Mouse (Mus musculus): ENCODE measurements around the gene Narfl. TPM values are rescaled to one million over a fixed set of nuclear protein-coding genes. Genes with fewer than 3 reads are reported as not detected.

Gene Narfl
- polyA plus RNA-seq, 2 experiments = 10.2 to 12.9 TPM

- WGBS (ENCODE audit: insufficient replicate concordance) = 80% methylated on average over 14 of the region's 14 CpGs
- DNase-seq (ENCODE audit: low read depth in 3 of 3, low spot score in 3 of 3) (no peak), ATAC-seq (ENCODE audit: insufficient read depth) (no peak)
- Histone ChIP-seq H3K27me3 (ENCODE audit: control insufficient read depth, insufficient read depth, low read length) (no peaks in the 10 kb centered on the region), H3K9me3 (ENCODE audit: control insufficient read depth, low read length) (no peaks in the 10 kb centered on the region), H3K9ac (replicated peaks) (no peak overlapping the region), H3K36me3 (replicated peaks; ENCODE audit: control insufficient read depth, insufficient read depth, low read depth) (peaks cover 13% of the 10 kb centered on the region), H3K4me3 (ENCODE audit: insufficient read depth in 1 of 2, low read depth in 2 of 2, low read length in 2 of 2) (peak overlapping the region in 1 of 2 experiments; percentile 74; a peak in 1 of 4 replicates), H3K27ac (no peak overlapping the region), H3K4me2 (ENCODE audit: low read depth) (peak overlapping the region; percentile 83), H3K4me1 (replicated peaks; ENCODE audit: control insufficient read depth in 2 of 2, insufficient read depth in 2 of 2, low read length in 1 of 2) (peaks cover 8 to 16% of the 10 kb centered on the region in 2 experiments)
- TF ChIP-seq CTCF (IDR thresholded peaks at IDR 0.05; ENCODE audit: low read depth) (no peak), EP300 (IDR thresholded peaks at IDR 0.05; ENCODE audit: low read depth) (no peak)
Measured at GRCm38 (mm10) chr17:25830806-25831431, 57.3 kb downstream of the Narfl start.

- no peak for TF ChIP-seq CTCF (IDR thresholded peaks at IDR 0.05; ENCODE audit: low read depth)
- no peak for TF ChIP-seq EP300 (IDR thresholded peaks at IDR 0.05; ENCODE audit: low read depth)
- peaks cover 11% of the 10 kb centered on the region for H3K36me3 ChIP-seq (replicated peaks; ENCODE audit: control insufficient read depth, insufficient read depth, low read depth)
- H3K9me3 ChIP-seq (ENCODE audit: control insufficient read depth, low read length) = no peaks in the 10 kb centered on the region
- WGBS (ENCODE audit: insufficient replicate concordance) = 43% methylated on average over 21 of the region's 21 CpGs
- peak overlapping the region; percentile 38 for H3K27ac ChIP-seq
- peak overlapping the region; percentile 63 for H3K9ac ChIP-seq (replicated peaks)
- no peaks in the 10 kb centered on the region for H3K27me3 ChIP-seq (ENCODE audit: control insufficient read depth, insufficient read depth, low read length)
- H3K4me2 ChIP-seq (ENCODE audit: low read depth) = peak overlapping the region; percentile 83
- peak overlapping the region; percentile 70 to 74 for H3K4me3 ChIP-seq (ENCODE audit: insufficient read depth in 1 of 2, low read depth in 2 of 2, low read length in 2 of 2)
- ATAC-seq (ENCODE audit: insufficient read depth) (no peak), DNase-seq (ENCODE audit: low read depth in 3 of 3, low spot score in 3 of 3) (no peak)
- peaks cover 10 to 16% of the 10 kb centered on the region in 2 experiments for H3K4me1 ChIP-seq (replicated peaks; ENCODE audit: control insufficient read depth in 2 of 2, insufficient read depth in 2 of 2, low read length in 1 of 2)
Measured at GRCm38 (mm10) chr17:25831451-25832281, 58.1 kb downstream of the Narfl start.

GRCm38 (mm10) chr17:25832436-25833290 is 59.1 kb downstream of the Narfl start:
- Histone ChIP-seq H3K4me3 (ENCODE audit: insufficient read depth in 1 of 2, low read depth in 2 of 2, low read length in 2 of 2) (peak overlapping the region; percentile 70 to 74), H3K4me2 (ENCODE audit: low read depth) (peak overlapping the region; percentile 83), H3K36me3 (replicated peaks; ENCODE audit: control insufficient read depth, insufficient read depth, low read depth) (peaks cover 11% of the 10 kb centered on the region), H3K9me3 (ENCODE audit: control insufficient read depth, low read length) (no peaks in the 10 kb centered on the region), H3K9ac (replicated peaks) (peak overlapping the region; percentile 66), H3K27ac (peak overlapping the region; percentile 72), H3K4me1 (replicated peaks; ENCODE audit: control insufficient read depth in 2 of 2, insufficient read depth in 2 of 2, low read length in 1 of 2) (peaks cover 11 to 20% of the 10 kb centered on the region in 2 experiments), H3K27me3 (ENCODE audit: control insufficient read depth, insufficient read depth, low read length) (no peaks in the 10 kb centered on the region)
- whole genome bisulfite sequencing (ENCODE audit: insufficient replicate concordance) = under 1% methylated on average over 77 of the region's 77 CpGs
- peak; percentile 98 to 99 (median 99) for DNase-seq (ENCODE audit: low read depth in 3 of 3, low spot score in 3 of 3)
- TF ChIP-seq EP300 (IDR thresholded peaks at IDR 0.05; ENCODE audit: low read depth) (no peak), CTCF (IDR thresholded peaks at IDR 0.05; ENCODE audit: low read depth) (peak; percentile 17; the same call in 1 of the 2 replicates)
- peak; percentile 90 for ATAC-seq (ENCODE audit: insufficient read depth)

Small RNAs within 50 kb of the gene (microRNA-seq; reads per million reads assigned to microRNA genes)
- gene Gm25083 = not detected
- not detected for gene Mir3082
- not detected for gene Mir6966

Other genes with a start within 250 kb of the Narfl start
- gene Sox8, start 203.1 kb upstream of the Narfl start, polyA plus RNA-seq (2012; rRNA removed) = 0.04 and 0.11 TPM in 2 replicates
- gene Sox8, start 203.1 kb upstream of the Narfl start, polyA plus RNA-seq (2014; fragmentation: Nextera tagmentation; extraction: Ambion mirVana) = 0.15 TPM in 1 of 2 replicates, not detected in the other
- gene Lmf1, start 194.7 kb upstream of the Narfl start, polyA plus RNA-seq (2012; rRNA removed) = 3.4 and 4.0 TPM in 2 replicates
- 7.9 and 9.3 TPM in 2 replicates for gene Lmf1, start 194.7 kb upstream of the Narfl start, polyA plus RNA-seq (2014; fragmentation: Nextera tagmentation; extraction: Ambion mirVana)
- gene Gng13, start 56.6 kb upstream of the Narfl start, polyA plus RNA-seq (2012; rRNA removed) = 0.60 TPM in 1 of 2 replicates, not detected in the other
- not detected in 2 replicates for gene Gng13, start 56.6 kb upstream of the Narfl start, polyA plus RNA-seq (2014; fragmentation: Nextera tagmentation; extraction: Ambion mirVana)
- gene Chtf18, start 46.4 kb upstream of the Narfl start, polyA plus RNA-seq (2012; rRNA removed) = 14.4 and 19.6 TPM in 2 replicates
- 12.4 and 15.5 TPM in 2 replicates for gene Chtf18, start 46.4 kb upstream of the Narfl start, polyA plus RNA-seq (2014; fragmentation: Nextera tagmentation; extraction: Ambion mirVana)
- 9.5 and 11.1 TPM in 2 replicates for gene Rpusd1, start 46.1 kb upstream of the Narfl start, polyA plus RNA-seq (2012; rRNA removed)
- gene Rpusd1, start 46.1 kb upstream of the Narfl start, polyA plus RNA-seq (2014; fragmentation: Nextera tagmentation; extraction: Ambion mirVana) = 5.9 and 6.1 TPM in 2 replicates
- gene Mslnl, start 37.7 kb upstream of the Narfl start, polyA plus RNA-seq (2012; rRNA removed) = not detected in 2 replicates
- gene Mslnl, start 37.7 kb upstream of the Narfl start, polyA plus RNA-seq (2014; fragmentation: Nextera tagmentation; extraction: Ambion mirVana) = not detected in 2 replicates
- 0.66 and 0.69 TPM in 2 replicates for gene Msln, start 19.4 kb upstream of the Narfl start, polyA plus RNA-seq (2012; rRNA removed)
- 0.91 and 1.0 TPM in 2 replicates for gene Msln, start 19.4 kb upstream of the Narfl start, polyA plus RNA-seq (2014; fragmentation: Nextera tagmentation; extraction: Ambion mirVana)
- 6.1 and 7.6 TPM in 2 replicates for gene Haghl, start 11.9 kb downstream of the Narfl start, polyA plus RNA-seq (2012; rRNA removed)
- gene Haghl, start 11.9 kb downstream of the Narfl start, polyA plus RNA-seq (2014; fragmentation: Nextera tagmentation; extraction: Ambion mirVana) = 5.8 and 6.1 TPM in 2 replicates
- 0.02 and 0.03 TPM in 2 replicates for gene Ccdc78, start 12.8 kb downstream of the Narfl start, polyA plus RNA-seq (2012; rRNA removed)
- gene Ccdc78, start 12.8 kb downstream of the Narfl start, polyA plus RNA-seq (2014; fragmentation: Nextera tagmentation; extraction: Ambion mirVana) = not detected in 2 replicates
- 37.7 and 46.6 TPM in 2 replicates for gene Fam173a, start 19.1 kb downstream of the Narfl start, polyA plus RNA-seq (2012; rRNA removed)
- gene Fam173a, start 19.1 kb downstream of the Narfl start, polyA plus RNA-seq (2014; fragmentation: Nextera tagmentation; extraction: Ambion mirVana) = 57.2 and 57.7 TPM in 2 replicates
- not detected in 2 replicates for gene AC134908.4, start 21.9 kb downstream of the Narfl start, polyA plus RNA-seq (2012; rRNA removed)
- gene AC134908.4, start 21.9 kb downstream of the Narfl start, polyA plus RNA-seq (2014; fragmentation: Nextera tagmentation; extraction: Ambion mirVana) = not detected in 2 replicates
- 20.3 and 27.3 TPM in 2 replicates for gene Metrn, start 23.4 kb downstream of the Narfl start, polyA plus RNA-seq (2012; rRNA removed)
- 4.1 TPM in 2 replicates for gene Metrn, start 23.4 kb downstream of the Narfl start, polyA plus RNA-seq (2014; fragmentation: Nextera tagmentation; extraction: Ambion mirVana)
- gene Fbxl16, start 35.3 kb downstream of the Narfl start, polyA plus RNA-seq (2012; rRNA removed) = 0.04 and 0.22 TPM in 2 replicates
- gene Fbxl16, start 35.3 kb downstream of the Narfl start, polyA plus RNA-seq (2014; fragmentation: Nextera tagmentation; extraction: Ambion mirVana) = not detected in 2 replicates
- gene Wdr24, start 49.9 kb downstream of the Narfl start, polyA plus RNA-seq (2012; rRNA removed) = 14.1 and 14.3 TPM in 2 replicates
- 9.2 and 11.4 TPM in 2 replicates for gene Wdr24, start 49.9 kb downstream of the Narfl start, polyA plus RNA-seq (2014; fragmentation: Nextera tagmentation; extraction: Ambion mirVana)
- gene Jmjd8, start 55.1 kb downstream of the Narfl start, polyA plus RNA-seq (2012; rRNA removed) = 17.3 and 17.9 TPM in 2 replicates
- gene Jmjd8, start 55.1 kb downstream of the Narfl start, polyA plus RNA-seq (2014; fragmentation: Nextera tagmentation; extraction: Ambion mirVana) = 13.7 and 16.2 TPM in 2 replicates
- gene Stub1, start 59.6 kb downstream of the Narfl start, polyA plus RNA-seq (2012; rRNA removed) = 70.2 and 85.1 TPM in 2 replicates
- gene Stub1, start 59.6 kb downstream of the Narfl start, polyA plus RNA-seq (2014; fragmentation: Nextera tagmentation; extraction: Ambion mirVana) = 96.7 and 100 TPM in 2 replicates
- gene Rhbdl1, start 63.5 kb downstream of the Narfl start, polyA plus RNA-seq (2012; rRNA removed) = 1.5 and 2.0 TPM in 2 replicates
- gene Rhbdl1, start 63.5 kb downstream of the Narfl start, polyA plus RNA-seq (2014; fragmentation: Nextera tagmentation; extraction: Ambion mirVana) = 0.35 and 0.58 TPM in 2 replicates
- gene Gm20683, start 68.0 kb downstream of the Narfl start, polyA plus RNA-seq (2012; rRNA removed) = 3.3 and 6.9 TPM in 2 replicates
- gene Gm20683, start 68.0 kb downstream of the Narfl start, polyA plus RNA-seq (2014; fragmentation: Nextera tagmentation; extraction: Ambion mirVana) = 0.43 TPM in 1 of 2 replicates, not detected in the other
- gene Rhot2, start 71.1 kb downstream of the Narfl start, polyA plus RNA-seq (2012; rRNA removed) = 33.3 and 34.7 TPM in 2 replicates
- 4.2 and 5.3 TPM in 2 replicates for gene Rhot2, start 71.1 kb downstream of the Narfl start, polyA plus RNA-seq (2014; fragmentation: Nextera tagmentation; extraction: Ambion mirVana)
- gene Wdr90, start 87.7 kb downstream of the Narfl start, polyA plus RNA-seq (2012; rRNA removed) = 18.1 and 19.6 TPM in 2 replicates
- 7.5 and 11.1 TPM in 2 replicates for gene Wdr90, start 87.7 kb downstream of the Narfl start, polyA plus RNA-seq (2014; fragmentation: Nextera tagmentation; extraction: Ambion mirVana)
- gene Mcrip2, start 95.0 kb downstream of the Narfl start, polyA plus RNA-seq (2012; rRNA removed) = 22.1 and 23.1 TPM in 2 replicates
- 44.0 and 44.9 TPM in 2 replicates for gene Mcrip2, start 95.0 kb downstream of the Narfl start, polyA plus RNA-seq (2014; fragmentation: Nextera tagmentation; extraction: Ambion mirVana)
- 45.3 and 47.6 TPM in 2 replicates for gene Mettl26, start 101.3 kb downstream of the Narfl start, polyA plus RNA-seq (2012; rRNA removed)
- 46.5 and 50.3 TPM in 2 replicates for gene Mettl26, start 101.3 kb downstream of the Narfl start, polyA plus RNA-seq (2014; fragmentation: Nextera tagmentation; extraction: Ambion mirVana)
- gene Wfikkn1, start 107.1 kb downstream of the Narfl start, polyA plus RNA-seq (2012; rRNA removed) = 0.54 and 0.71 TPM in 2 replicates
- gene Wfikkn1, start 107.1 kb downstream of the Narfl start, polyA plus RNA-seq (2014; fragmentation: Nextera tagmentation; extraction: Ambion mirVana) = 0.52 and 0.67 TPM in 2 replicates
- 6.4 and 7.8 TPM in 2 replicates for gene Rab40c, start 146.0 kb downstream of the Narfl start, polyA plus RNA-seq (2012; rRNA removed)
- gene Rab40c, start 146.0 kb downstream of the Narfl start, polyA plus RNA-seq (2014; fragmentation: Nextera tagmentation; extraction: Ambion mirVana) = 3.4 and 3.8 TPM in 2 replicates
- 270 and 414 TPM in 2 replicates for gene Pigq, start 171.2 kb downstream of the Narfl start, polyA plus RNA-seq (2012; rRNA removed)
- gene Pigq, start 171.2 kb downstream of the Narfl start, polyA plus RNA-seq (2014; fragmentation: Nextera tagmentation; extraction: Ambion mirVana) = 170 and 186 TPM in 2 replicates
- 4.3 and 8.9 TPM in 2 replicates for gene Nhlrc4, start 171.2 kb downstream of the Narfl start, polyA plus RNA-seq (2012; rRNA removed)
- gene Nhlrc4, start 171.2 kb downstream of the Narfl start, polyA plus RNA-seq (2014; fragmentation: Nextera tagmentation; extraction: Ambion mirVana) = 1.9 and 4.6 TPM in 2 replicates
- 0.16 and 0.24 TPM in 2 replicates for gene A930017K11Rik, start 178.8 kb downstream of the Narfl start, polyA plus RNA-seq (2012; rRNA removed)
- gene A930017K11Rik, start 178.8 kb downstream of the Narfl start, polyA plus RNA-seq (2014; fragmentation: Nextera tagmentation; extraction: Ambion mirVana) = 0.13 and 0.37 TPM in 2 replicates
- 7.7 and 9.0 TPM in 2 replicates for gene Capn15, start 212.0 kb downstream of the Narfl start, polyA plus RNA-seq (2012; rRNA removed)
- 8.3 and 11.8 TPM in 2 replicates for gene Capn15, start 212.0 kb downstream of the Narfl start, polyA plus RNA-seq (2014; fragmentation: Nextera tagmentation; extraction: Ambion mirVana)